Mouse (Mus musculus) neural tube, embryonic 15.5 days (tissue): Measurements from ENCODE around the gene Mmel1. TPM values are rescaled to one million over a fixed set of nuclear protein-coding genes. Genes with fewer than 3 reads are reported as not detected.

Experiments used
- ATAC-seq: fragments of 200-750 bp; cut with Nextera tagmentation; 2 replicates; pipeline ENCODE4 v1.8.0; 2017; ENCODE audit warnings: mild to moderate bottlenecking, moderate TSS enrichment, moderate library complexity; ENCODE audit not compliant: low FRiP score
- H3K27ac ChIP-seq: fragments of 300-500 bp; sonication (generic); replicated peaks from 2 replicates; pipeline ENCODE4 v1.5.1; 2015; ENCODE audit warnings: mild to moderate bottlenecking, inconsistent platforms
- H3K27me3 ChIP-seq: fragments of 300-500 bp; sonication (generic); replicated peaks from 2 replicates; pipeline ENCODE4 v1.6.1; 2015; ENCODE audit warnings: inconsistent platforms
- H3K36me3 ChIP-seq: fragments of 300-500 bp; sonication (generic); 2 replicates; pipeline ENCODE4 v1.6.1; 2015; ENCODE audit warnings: inconsistent platforms
- H3K4me1 ChIP-seq: fragments of 300-500 bp; sonication (generic); 2 replicates; pipeline ENCODE4 v1.6.1; 2015; ENCODE audit warnings: inconsistent platforms
- H3K4me2 ChIP-seq: fragments of 300-500 bp; sonication (generic); 2 replicates; pipeline ENCODE4 v1.6.1; 2015; ENCODE audit warnings: inconsistent platforms, mild to moderate bottlenecking, moderate library complexity
- H3K4me3 ChIP-seq: fragments of 300-500 bp; sonication (generic); replicated peaks from 2 replicates; pipeline ENCODE4 v1.5.1; 2015; ENCODE audit warnings: mild to moderate bottlenecking, inconsistent platforms
- H3K9ac ChIP-seq: fragments of 300-500 bp; sonication (generic); replicated peaks from 2 replicates; pipeline ENCODE4 v1.6.1; 2015; ENCODE audit warnings: mild to moderate bottlenecking, inconsistent platforms
- H3K9me3 ChIP-seq: fragments of 300-500 bp; sonication (generic); replicated peaks from 2 replicates; pipeline ENCODE4 v1.6.1; 2016; ENCODE audit warnings: inconsistent platforms
- WGBS: fragments of 180-500 bp; shearing (Covaris S2); methylation state at CpG from one replicate; pipeline ENCODE4 v1.1.7; 2015; ENCODE audit warnings: mixed read lengths; 5-methylcytosine and 5-hydroxymethylcytosine counted together
- polyA plus RNA-seq: library from polyadenylated mRNA; unstranded; fragments of >200 nt; fragmentation: Nextera tagmentation; extraction: Ambion mirVana; gene quantifications from 2 replicates; pipeline ENCODE4 v1.2.1, GENCODE M21; 2015

Gene Mmel1
- 0.75 and 0.84 TPM in 2 replicates for polyA plus RNA-seq

- 84% methylated on average over 7 of the region's 7 CpGs for whole genome bisulfite sequencing
- no peak for ATAC-seq
- Histone ChIP-seq H3K4me3 (no peak within 1 kb of the TSS), H3K9ac (no peak within 1 kb of the TSS), H3K36me3 (no peaks in the 10 kb centered on the region), H3K4me2 (no peak within 1 kb of the TSS), H3K9me3 (no peaks in the 10 kb centered on the region), H3K27me3 (peaks cover 5% of the 10 kb centered on the region), H3K27ac (no peak within 1 kb of the TSS), H3K4me1 (peaks cover 16% of the 10 kb centered on the region)
Measured at GRCm38 (mm10) chr4:154869440-154869839, at the start of gene Mmel1. Gene Mmel1, plus strand, starts transcription at chr4:154869585.

- peak; percentile 59 for ATAC-seq
- H3K4me2 ChIP-seq = no peak overlapping the region
- H3K9ac ChIP-seq = no peak overlapping the region
- no peak overlapping the region for H3K4me3 ChIP-seq
- peaks cover 39% of the 10 kb centered on the region for H3K27me3 ChIP-seq
- no peaks in the 10 kb centered on the region for H3K36me3 ChIP-seq
- no peak overlapping the region for H3K27ac ChIP-seq
- peaks cover 6% of the 10 kb centered on the region; the same call in 1 of the 2 replicates for H3K4me1 ChIP-seq
- no peaks in the 10 kb centered on the region for H3K9me3 ChIP-seq
- WGBS = 34% methylated on average over 6 of the region's 6 CpGs
Measured at GRCm38 (mm10) chr4:154825662-154826061, 43.7 kb upstream of the Mmel1 start.

- Histone ChIP-seq H3K9me3 (no peaks in the 10 kb centered on the region), H3K4me3 (no peak overlapping the region), H3K36me3 (no peaks in the 10 kb centered on the region), H3K4me2 (no peak overlapping the region), H3K27me3 (peaks cover 39% of the 10 kb centered on the region), H3K4me1 (peaks cover 6% of the 10 kb centered on the region; the same call in 1 of the 2 replicates), H3K27ac (no peak overlapping the region), H3K9ac (no peak overlapping the region)
- WGBS = 58% methylated on average over 7 of the region's 7 CpGs
- no peak for ATAC-seq
Measured at GRCm38 (mm10) chr4:154826224-154826623, 43.2 kb upstream of the Mmel1 start.

- ATAC-seq = no peak
Measured at GRCm38 (mm10) chr4:154827181-154827580, 42.2 kb upstream of the Mmel1 start.

GRCm38 (mm10) chr4:154827861-154828610, 41.3 kb upstream of the Mmel1 start:
- no peak for ATAC-seq
- H3K27me3 ChIP-seq = peaks cover 33% of the 10 kb centered on the region
- WGBS = 41% methylated on average over 10 of the region's 10 CpGs

More at GRCm38 (mm10) chr4:154827181-154827580, 42.2 kb upstream of the Mmel1 start:
- no peaks in the 10 kb centered on the region for H3K36me3 ChIP-seq
- H3K4me1 ChIP-seq = peaks cover 13% of the 10 kb centered on the region
- no peak overlapping the region for H3K4me2 ChIP-seq
- H3K9ac ChIP-seq = no peak overlapping the region
- H3K27me3 ChIP-seq = peaks cover 38% of the 10 kb centered on the region
- H3K4me3 ChIP-seq = no peak overlapping the region
- H3K27ac ChIP-seq = no peak overlapping the region
- WGBS = 77% methylated on average over 7 of the region's 7 CpGs
- H3K9me3 ChIP-seq = no peaks in the 10 kb centered on the region

GRCm38 (mm10) chr4:154831915-154832573, 37.3 kb upstream of the Mmel1 start:
- Histone ChIP-seq H3K27me3 (peaks cover 37% of the 10 kb centered on the region), H3K9ac (no peak overlapping the region), H3K27ac (no peak overlapping the region), H3K4me3 (no peak overlapping the region), H3K36me3 (no peaks in the 10 kb centered on the region), H3K4me1 (peaks cover 36% of the 10 kb centered on the region), H3K9me3 (no peaks in the 10 kb centered on the region), H3K4me2 (no peak overlapping the region)
- peak; percentile 61 for ATAC-seq
- WGBS = 22% methylated on average over 9 of the region's 9 CpGs

More at GRCm38 (mm10) chr4:154827861-154828610, 41.3 kb upstream of the Mmel1 start:
- Histone ChIP-seq H3K9ac (no peak overlapping the region), H3K9me3 (no peaks in the 10 kb centered on the region), H3K4me1 (peaks cover 22% of the 10 kb centered on the region), H3K4me2 (no peak overlapping the region), H3K27ac (no peak overlapping the region), H3K4me3 (no peak overlapping the region), H3K36me3 (no peaks in the 10 kb centered on the region)

- Histone ChIP-seq H3K4me2 (no peak overlapping the region), H3K4me1 (peaks cover 33% of the 10 kb centered on the region), H3K9ac (no peak overlapping the region), H3K4me3 (no peak overlapping the region), H3K9me3 (no peaks in the 10 kb centered on the region), H3K27ac (no peak overlapping the region), H3K27me3 (peaks cover 34% of the 10 kb centered on the region), H3K36me3 (no peaks in the 10 kb centered on the region)
- 0 out of 2 replicates have a peak, but pooled peaks have one; percentile 55 for ATAC-seq
- 59% methylated on average over 7 of the region's 7 CpGs for WGBS
Measured at GRCm38 (mm10) chr4:154836183-154836915, 33.0 kb upstream of the Mmel1 start.

- H3K27ac ChIP-seq = no peak within 1 kb of the TSS
- H3K9ac ChIP-seq = no peak within 1 kb of the TSS
- peaks cover 26% of the 10 kb centered on the region for H3K4me1 ChIP-seq
- no peak within 1 kb of the TSS for H3K4me2 ChIP-seq
- no peak for ATAC-seq
- peaks cover 34% of the 10 kb centered on the region for H3K27me3 ChIP-seq
- H3K36me3 ChIP-seq = no peaks in the 10 kb centered on the region
- no peak within 1 kb of the TSS for H3K4me3 ChIP-seq
- WGBS = 43% methylated on average over 2 of the region's 2 CpGs
- H3K9me3 ChIP-seq = no peaks in the 10 kb centered on the region
Measured at GRCm38 (mm10) chr4:154837170-154837569, 32.2 kb upstream of the Mmel1 start, which contains the start of gene Ttc34. Gene Ttc34, plus strand, starts transcription at chr4:154837459.

- 89% methylated on average over 13 of the region's 13 CpGs for WGBS
- H3K27ac ChIP-seq = no peak overlapping the region
- peaks cover 30% of the 10 kb centered on the region for H3K27me3 ChIP-seq
Measured at GRCm38 (mm10) chr4:154838741-154839140, 30.6 kb upstream of the Mmel1 start.

GRCm38 (mm10) chr4:154839406-154839805, 30.0 kb upstream of the Mmel1 start:
- ATAC-seq = no peak
- H3K4me3 ChIP-seq = no peak overlapping the region
- H3K36me3 ChIP-seq = no peaks in the 10 kb centered on the region
- 44% methylated on average over 11 of the region's 11 CpGs for WGBS
- H3K4me2 ChIP-seq = no peak overlapping the region
- H3K9me3 ChIP-seq = no peaks in the 10 kb centered on the region
- H3K27ac ChIP-seq = no peak overlapping the region
- peaks cover 30% of the 10 kb centered on the region for H3K27me3 ChIP-seq
- peaks cover 10% of the 10 kb centered on the region for H3K4me1 ChIP-seq
- no peak overlapping the region for H3K9ac ChIP-seq

More at GRCm38 (mm10) chr4:154838741-154839140, 30.6 kb upstream of the Mmel1 start:
- peaks cover 10% of the 10 kb centered on the region for H3K4me1 ChIP-seq
- ATAC-seq = no peak
- no peak overlapping the region for H3K4me2 ChIP-seq
- no peaks in the 10 kb centered on the region for H3K9me3 ChIP-seq
- no peak overlapping the region for H3K4me3 ChIP-seq
- H3K36me3 ChIP-seq = no peaks in the 10 kb centered on the region
- H3K9ac ChIP-seq = no peak overlapping the region

GRCm38 (mm10) chr4:154852696-154853095, 16.7 kb upstream of the Mmel1 start:
- Histone ChIP-seq H3K9ac (no peak overlapping the region), H3K27me3 (peaks cover 10% of the 10 kb centered on the region), H3K36me3 (no peaks in the 10 kb centered on the region), H3K4me3 (no peak overlapping the region), H3K4me2 (no peak overlapping the region), H3K9me3 (no peaks in the 10 kb centered on the region), H3K27ac (no peak overlapping the region), H3K4me1 (peaks cover 12% of the 10 kb centered on the region)
- ATAC-seq = no peak
- WGBS = 100% methylated on average over 1 of the region's 1 CpGs
